In the genomic region with DNA sequence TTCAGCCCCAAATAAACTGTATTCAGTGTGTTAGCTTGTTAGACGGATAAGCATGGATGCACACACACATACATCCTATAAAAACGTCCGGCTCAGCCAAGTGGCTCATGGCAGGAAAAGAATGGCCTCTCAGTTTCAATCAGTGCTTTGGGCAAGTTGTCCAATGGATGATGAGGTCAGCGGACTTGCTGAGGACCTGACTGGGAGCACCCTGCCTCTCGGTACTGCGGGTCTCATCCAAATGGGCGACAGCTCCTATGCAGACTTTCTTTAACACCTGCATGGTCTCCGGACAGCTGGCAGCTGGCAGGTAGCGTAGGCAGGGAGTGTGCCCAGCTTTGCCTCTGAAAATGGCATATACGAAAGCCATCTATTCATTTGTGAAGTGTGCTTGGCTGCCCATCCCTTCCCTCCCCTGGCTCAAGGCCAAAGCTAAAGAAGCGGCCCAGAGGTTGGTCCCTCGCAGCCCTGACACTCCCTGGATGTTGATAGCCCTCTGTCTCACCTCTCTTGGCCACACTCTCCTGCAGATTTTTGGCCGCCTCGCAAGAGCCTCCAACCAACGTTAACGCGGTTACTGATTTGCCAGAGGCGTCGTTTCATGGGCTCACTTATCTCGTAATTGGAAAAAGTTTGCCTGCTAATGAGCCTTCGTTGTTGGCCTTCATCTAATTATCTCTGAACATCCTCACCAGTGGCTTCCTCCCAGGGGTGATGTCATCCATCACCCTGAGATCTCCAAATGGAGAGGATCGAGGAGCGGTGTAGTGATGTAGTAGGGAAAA, we compare ENCODE assay signal across 17 mouse cellular contexts.
A peak's percentile ranks its signal among the peaks of the same experiment; 100 is the strongest.
DNase-seq lines count a peak whose midpoint lies in the region; ATAC-seq and TF ChIP-seq lines count a peak whose summit lies in the region.
"Had no signal": no experiment of that assay in that cellular context is flagged by ENCODE, and none has a peak within 500 bp of the region (broad histone marks: within the 10 kb centered on the region; RNA-seq: fewer than 3 reads in every experiment).

No protein-coding gene starts in this region.

- H3K4me3 ChIP-seq in midbrain, embryonic 13.5 days (replicated peaks): no peak overlapping the region
- no peak overlapping the region for H3K4me3 ChIP-seq in midbrain, postnatal 0 days (ENCODE audit: low read depth, low read length)
- H3K4me3 ChIP-seq in forebrain, embryonic 15.5 days: no peak overlapping the region
- H3K4me3 ChIP-seq: embryonic facial prominence, embryonic 10.5 days; heart, embryonic 13.5 days; liver, embryonic 15.5 days; stomach, embryonic 15.5 days had no signal

- no peak overlapping the region for H3K4me2 ChIP-seq in midbrain, embryonic 13.5 days (replicated peaks)
- H3K4me2 ChIP-seq in midbrain, postnatal 0 days (ENCODE audit: low read depth, low read length, poor library complexity, severe bottlenecking): no peak overlapping the region
- H3K4me2 ChIP-seq in forebrain, embryonic 15.5 days (replicated peaks): no peak overlapping the region; the same call in 1 of the 2 replicates
- H3K4me2 ChIP-seq: heart, embryonic 13.5 days; liver, embryonic 15.5 days; stomach, embryonic 15.5 days had no signal

- H3K27ac ChIP-seq in midbrain, embryonic 13.5 days: peak overlapping the region; percentile 62; the same call in 1 of the 2 replicates
- H3K27ac ChIP-seq in midbrain, postnatal 0 days (ENCODE audit: low read depth, low read length): no peak overlapping the region
- H3K27ac ChIP-seq in forebrain, embryonic 15.5 days (replicated peaks): peak overlapping the region; percentile 63
- H3K27ac ChIP-seq: embryonic facial prominence, embryonic 10.5 days; heart, embryonic 13.5 days; liver, embryonic 15.5 days; stomach, embryonic 15.5 days had no signal

- no peak for ATAC-seq in midbrain, embryonic 13.5 days
- no peak for ATAC-seq in midbrain, postnatal 0 days (ENCODE audit: low FRiP score)
- ATAC-seq in forebrain, embryonic 15.5 days (replicated peaks): 0 out of 2 replicates have a peak, but pooled peaks have one; percentile 36
- ATAC-seq: lung, postnatal 0 days had no signal

- H3K36me3 ChIP-seq in midbrain, embryonic 13.5 days: no peaks in the 10 kb centered on the region
- H3K36me3 ChIP-seq in midbrain, postnatal 0 days (ENCODE audit: insufficient read depth, low read length): no peaks in the 10 kb centered on the region
- H3K36me3 ChIP-seq in forebrain, embryonic 15.5 days: no peaks in the 10 kb centered on the region
- H3K36me3 ChIP-seq: embryonic facial prominence, embryonic 10.5 days; heart, embryonic 13.5 days; liver, embryonic 15.5 days; stomach, embryonic 15.5 days had no signal

- peaks cover 61% of the 10 kb centered on the region for H3K4me1 ChIP-seq in midbrain, embryonic 13.5 days (replicated peaks)
- H3K4me1 ChIP-seq in midbrain, postnatal 0 days (ENCODE audit: insufficient read depth, low read length): 0 out of 2 replicates have a peak, but pooled peaks cover 6% of the 10 kb centered on the region
- H3K4me1 ChIP-seq in forebrain, embryonic 15.5 days: peaks cover 47% of the 10 kb centered on the region
- H3K4me1 ChIP-seq: liver, embryonic 15.5 days; stomach, embryonic 15.5 days had no signal

- H3K27me3 ChIP-seq in midbrain, embryonic 13.5 days: 0 out of 2 replicates have a peak, but pooled peaks cover 2% of the 10 kb centered on the region
- no peaks in the 10 kb centered on the region for H3K27me3 ChIP-seq in midbrain, postnatal 0 days (ENCODE audit: insufficient read depth, low read length)
- H3K27me3 ChIP-seq in forebrain, embryonic 15.5 days: no peaks in the 10 kb centered on the region
- H3K27me3 ChIP-seq: heart, embryonic 13.5 days; liver, embryonic 15.5 days; stomach, embryonic 15.5 days had no signal

- no peak overlapping the region for H3K9ac ChIP-seq in midbrain, embryonic 13.5 days (replicated peaks)
- H3K9ac ChIP-seq in midbrain, postnatal 0 days (replicated peaks; ENCODE audit: low read length, poor library complexity, severe bottlenecking): no peak overlapping the region
- no peak overlapping the region for H3K9ac ChIP-seq in forebrain, embryonic 15.5 days (replicated peaks)
- H3K9ac ChIP-seq: heart, embryonic 13.5 days; liver, embryonic 15.5 days; stomach, embryonic 15.5 days had no signal

- peak; percentile 20 for DNase-seq in adrenal gland, adult 8-10 months
- no peak for DNase-seq in adrenal gland, postnatal 25 days
- peak; percentile 21 for DNase-seq in heart, postnatal 4 days
- DNase-seq in heart, adult 9 months (ENCODE audit: low spot score in 2 of 2): no peak
- DNase-seq in midbrain, postnatal 0 days (ENCODE audit: low spot score): no peak
- no peak for DNase-seq in embryo, embryonic 10 days (ENCODE audit: low spot score)
- DNase-seq: cerebellum, postnatal 36 days; kidney, adult 11 months; kidney, postnatal 10 days; layer of hippocampus, adult 9-11 months had no signal

- H3K9me3 ChIP-seq in midbrain, embryonic 13.5 days: peaks cover 6% of the 10 kb centered on the region; the same call in 1 of the 2 replicates
- H3K9me3 ChIP-seq in midbrain, postnatal 0 days (ENCODE audit: low read length): no peaks in the 10 kb centered on the region
- H3K9me3 ChIP-seq in forebrain, embryonic 15.5 days: no peaks in the 10 kb centered on the region
- H3K9me3 ChIP-seq: stomach, embryonic 15.5 days had no signal

- 80% methylated on average over 23 of the region's 23 CpGs for WGBS in midbrain, embryonic 13.5 days
- WGBS in midbrain, postnatal 0 days: 67% methylated on average over 23 of the region's 23 CpGs
- WGBS in forebrain, embryonic 15.5 days: 46% methylated on average over 23 of the region's 23 CpGs

- no peak for TF ChIP-seq CTCF in midbrain, postnatal 0 days (IDR thresholded peaks at IDR 0.05)

Comparison
In these comparisons a context has a peak if more than half of its experiments do, and no peak if none do; other contexts are left out.
1. DNase-seq: peak in adrenal gland, adult 8-10 months (single experiment) and heart, postnatal 4 days (single experiment); none in adrenal gland, postnatal 25 days (single experiment), heart, adult 9 months (0 of 2), midbrain, postnatal 0 days (single experiment) and embryo, embryonic 10 days (single experiment).